Mouse (Mus musculus): ENCODE results near the gene AI661453.

- no peak for TF ChIP-seq CHD2 (IDR thresholded peaks at IDR 0.05; ENCODE audit: low read depth, low read length)
- no peak for TF ChIP-seq ZC3H11A (IDR thresholded peaks at IDR 0.05; ENCODE audit: borderline replicate concordance, low read depth, low read length)
- no peak for TF ChIP-seq HCFC1 (IDR thresholded peaks at IDR 0.05; ENCODE audit: borderline replicate concordance, insufficient read depth, low read length)
Observed at GRCm38 (mm10) chr17:47461688-47462087, 25.3 kb downstream of the AI661453 start.
